8 mouse cellular contexts compared by ENCODE assay signal in the genomic region with DNA sequence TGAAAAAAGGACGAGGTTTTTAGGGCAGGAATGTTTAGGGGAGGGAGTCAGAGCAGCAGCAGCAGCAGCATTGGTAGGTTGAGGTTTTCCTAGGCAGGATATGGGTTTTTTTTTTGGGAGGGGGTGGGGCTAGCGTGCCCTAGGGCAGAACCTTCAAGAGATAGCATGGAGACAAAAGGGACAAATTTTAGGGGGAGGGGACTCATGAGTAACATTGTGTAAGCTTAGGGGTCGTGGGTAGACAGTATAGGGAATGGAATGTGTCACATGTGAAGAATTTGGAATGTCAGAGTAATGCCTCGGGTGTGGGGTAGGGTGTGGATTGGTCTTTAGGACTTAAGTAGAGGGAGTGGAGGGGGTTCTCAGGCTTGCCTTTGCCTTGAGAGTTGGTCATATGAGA. TPM values are rescaled to one million over a fixed set of nuclear protein-coding genes. Genes with fewer than 3 reads are reported as not detected.
A peak's percentile ranks its signal among the peaks of the same experiment; 100 is the strongest.
DNase-seq lines count a peak whose midpoint lies in the region; ATAC-seq and TF ChIP-seq lines count a peak whose summit lies in the region.

No protein-coding gene starts in this region.

- H3K27me3 ChIP-seq in kidney, adult 2 months (replicated peaks; ENCODE audit: control insufficient read depth, insufficient read depth, low read length): no peaks in the 10 kb centered on the region
- H3K27me3 ChIP-seq in hindbrain, embryonic 10.5 days (ENCODE audit: insufficient read depth, poor library complexity, severe bottlenecking): no peaks in the 10 kb centered on the region
- H3K27me3 ChIP-seq in midbrain, embryonic 11.5 days (ENCODE audit: control insufficient read depth, insufficient read depth, low read length): no peaks in the 10 kb centered on the region

- in situ Hi-C loops in ES-E14 (cut with MboI; ENCODE audit: low sequenced_read_pairs in 2 of 2, unreplicated experiment in 2 of 2): no loop called here

- no peak for ATAC-seq in midbrain, embryonic 11.5 days (ENCODE audit: low FRiP score)

- H3K4me3 ChIP-seq in kidney, adult 2 months (ENCODE audit: insufficient read depth, low read depth, low read length): peak overlapping the region; percentile 97
- peak overlapping the region; percentile 68 to 99 for H3K4me3 ChIP-seq in ES-E14 (ENCODE audit: insufficient read depth in 1 of 2, low read depth in 1 of 2, low read length in 2 of 2, poor library complexity in 1 of 2, severe bottlenecking in 1 of 2)
- H3K4me3 ChIP-seq in hindbrain, embryonic 10.5 days: peak overlapping the region; percentile 65
- H3K4me3 ChIP-seq in midbrain, embryonic 11.5 days (ENCODE audit: low read depth, low read length): peak overlapping the region; percentile 53

- peak overlapping the region; percentile 90 for H3K9ac ChIP-seq in ES-E14 (ENCODE audit: insufficient read depth, low read depth, low read length, poor library complexity, severe bottlenecking)
- peak overlapping the region; percentile 70 for H3K9ac ChIP-seq in midbrain, embryonic 11.5 days (ENCODE audit: low read length)

- 6% methylated on average over 4 of the region's 4 CpGs for WGBS in kidney, adult 2 months
- WGBS in hindbrain, embryonic 10.5 days: 29% methylated on average over 4 of the region's 4 CpGs
- 25% methylated on average over 4 of the region's 4 CpGs for WGBS in midbrain, embryonic 11.5 days

- no peak for TF ChIP-seq CTCF in kidney, adult 2 months (conservative IDR thresholded peaks at IDR 0.05; ENCODE audit: insufficient read depth, insufficient read length, low read depth, low read length)

- no peaks in the 10 kb centered on the region for H3K4me1 ChIP-seq in kidney, adult 2 months (ENCODE audit: control insufficient read depth, insufficient read depth, low read length)
- H3K4me1 ChIP-seq in ES-E14 (ENCODE audit: control insufficient read depth in 2 of 2, insufficient read depth in 2 of 2, low read length in 2 of 2, poor library complexity in 1 of 2): peaks cover 0 to 8% of the 10 kb centered on the region in 2 experiments; a peak in 2 of 4 replicates
- peaks cover 9% of the 10 kb centered on the region for H3K4me1 ChIP-seq in hindbrain, embryonic 10.5 days (replicated peaks)
- H3K4me1 ChIP-seq in midbrain, embryonic 11.5 days (ENCODE audit: control insufficient read depth, insufficient read depth, low read length): 0 out of 2 replicates have a peak, but pooled peaks cover 1% of the 10 kb centered on the region

- peak overlapping the region; percentile 55 for H3K4me2 ChIP-seq in midbrain, embryonic 11.5 days

- intact Hi-C loops in left cerebral cortex, postnatal 4 days (cut with DNase I): no loop called here

- no peak for TF ChIP-seq POLR2A in kidney, adult 2 months (IDR thresholded peaks at IDR 0.05; ENCODE audit: low read depth, low read length)

- no peaks in the 10 kb centered on the region for H3K36me3 ChIP-seq in kidney, adult 2 months (ENCODE audit: control insufficient read depth, insufficient read depth, low read length)
- H3K36me3 ChIP-seq in ES-E14 (ENCODE audit: control insufficient read depth, insufficient read depth, low read length, poor library complexity, severe bottlenecking): peaks cover 25% of the 10 kb centered on the region
- H3K36me3 ChIP-seq in hindbrain, embryonic 10.5 days: peaks cover 27% of the 10 kb centered on the region
- H3K36me3 ChIP-seq in midbrain, embryonic 11.5 days (ENCODE audit: control insufficient read depth, insufficient read depth, low read length): no peaks in the 10 kb centered on the region

- H3K27ac ChIP-seq in kidney, adult 2 months (ENCODE audit: insufficient read depth, low read depth, low read length): no peak overlapping the region
- peak overlapping the region; percentile 98 for H3K27ac ChIP-seq in ES-E14 (ENCODE audit: insufficient read depth, low read depth, low read length, poor library complexity, severe bottlenecking)
- no peak overlapping the region for H3K27ac ChIP-seq in hindbrain, embryonic 10.5 days
- H3K27ac ChIP-seq in midbrain, embryonic 11.5 days (ENCODE audit: low read depth, low read length): no peak overlapping the region

- DNase-seq in kidney, adult 2 months: no peak
- no peak for DNase-seq in kidney, adult 8-10 months
- DNase-seq in ES-E14 (ENCODE audit: low read depth, low spot score): peak; percentile 69
- DNase-seq in hindbrain, embryonic 10.5 days (ENCODE audit: low spot score): no peak
- no peak for DNase-seq in midbrain, embryonic 11.5 days (ENCODE audit: low spot score, missing footprints)
- no peak for DNase-seq in thymus, postnatal 0 days (ENCODE audit: low spot score)
- no peak for DNase-seq in left cerebral cortex, postnatal 4 days
- DNase-seq in gastrocnemius, postnatal 4 days (ENCODE audit: low spot score in 2 of 2): no peak

- no peaks in the 10 kb centered on the region for H3K9me3 ChIP-seq in ES-E14 (ENCODE audit: control insufficient read depth, insufficient read depth, low read depth, low read length)
- H3K9me3 ChIP-seq in hindbrain, embryonic 10.5 days: peaks cover 7% of the 10 kb centered on the region; the same call in 1 of the 2 replicates
- no peaks in the 10 kb centered on the region for H3K9me3 ChIP-seq in midbrain, embryonic 11.5 days (ENCODE audit: control insufficient read depth, low read length)

TF ChIP-seq in ES-E14, 5 proteins besides CTCF, POLR2A, EP300 and RAD21:
- TF ChIP-seq HCFC1 (IDR thresholded peaks at IDR 0.05; ENCODE audit: borderline replicate concordance, insufficient read depth, low read length) (no peak), MAFK (IDR thresholded peaks at IDR 0.05; ENCODE audit: insufficient read depth, low read depth, low read length) (no peak), CHD2 (IDR thresholded peaks at IDR 0.05; ENCODE audit: low read depth, low read length) (no peak), ZNF384 (IDR thresholded peaks at IDR 0.05; ENCODE audit: low read depth, low read length) (no peak), ZC3H11A (IDR thresholded peaks at IDR 0.05; ENCODE audit: borderline replicate concordance, low read depth, low read length) (no peak)
TF ChIP-seq in ES-E14: peak in this region for 0.

RNA-seq across cellular contexts. Expression of a gene that starts 0.6 kb away (rescaled TPM):
- polyA plus RNA-seq in kidney, adult 2 months (2012; rRNA removed): 0.23 and 0.28 TPM in 2 replicates
- total RNA-seq in ES-E14 (2012; rRNA removed): 0.26 TPM in 1 of 2 replicates, not detected in the other
- polyA plus RNA-seq in hindbrain, embryonic 10.5 days (2016; fragmentation: Nextera tagmentation; extraction: Ambion mirVana): not detected in 2 replicates
- polyA plus RNA-seq in midbrain, embryonic 11.5 days (2014; fragmentation: Nextera tagmentation; extraction: Ambion mirVana): 0.22 TPM in 1 of 2 replicates, not detected in the other
- 0.46 and 1.0 TPM in 2 replicates for polyA plus RNA-seq in thymus, postnatal 0 days (2015; fragmentation: Nextera tagmentation; extraction: Ambion mirVana)
- under 1 TPM in 1 of 2 experiments, not detected in 1; 0.60 TPM for total RNA-seq in left cerebral cortex, postnatal 4 days (2021)
- not detected for total RNA-seq in gastrocnemius, postnatal 4 days (2021)

RNA-seq across cellular contexts. Expression of a gene that starts 5.5 kb away (rescaled TPM):
- polyA plus RNA-seq in kidney, adult 2 months (2012; rRNA removed): 33.8 and 40.9 TPM in 2 replicates
- total RNA-seq in ES-E14 (2012; rRNA removed): 41.9 and 48.0 TPM in 2 replicates
- polyA plus RNA-seq in hindbrain, embryonic 10.5 days (2016; fragmentation: Nextera tagmentation; extraction: Ambion mirVana): 78.2 and 101 TPM in 2 replicates
- 97.5 and 106 TPM in 2 replicates for polyA plus RNA-seq in midbrain, embryonic 11.5 days (2014; fragmentation: Nextera tagmentation; extraction: Ambion mirVana)
- polyA plus RNA-seq in thymus, postnatal 0 days (2015; fragmentation: Nextera tagmentation; extraction: Ambion mirVana): 14.7 and 20.6 TPM in 2 replicates
- total RNA-seq in left cerebral cortex, postnatal 4 days (2021): 10 to 100 TPM; 70.0 to 84.0 TPM
- total RNA-seq in gastrocnemius, postnatal 4 days (2021): 10 to 100 TPM; 18.5 to 18.7 TPM

RNA-seq across cellular contexts. Expression of a gene that starts 8.6 kb away (rescaled TPM):
- 73.1 and 76.9 TPM in 2 replicates for polyA plus RNA-seq in kidney, adult 2 months (2012; rRNA removed)
- total RNA-seq in ES-E14 (2012; rRNA removed): 55.3 and 57.6 TPM in 2 replicates
- 19.5 and 23.7 TPM in 2 replicates for polyA plus RNA-seq in hindbrain, embryonic 10.5 days (2016; fragmentation: Nextera tagmentation; extraction: Ambion mirVana)
- 12.8 and 14.1 TPM in 2 replicates for polyA plus RNA-seq in midbrain, embryonic 11.5 days (2014; fragmentation: Nextera tagmentation; extraction: Ambion mirVana)
- polyA plus RNA-seq in thymus, postnatal 0 days (2015; fragmentation: Nextera tagmentation; extraction: Ambion mirVana): 42.2 and 45.5 TPM in 2 replicates
- total RNA-seq in left cerebral cortex, postnatal 4 days (2021): 10 to 100 TPM; 32.0 to 34.9 TPM
- 10 to 100 TPM; 25.6 to 30.7 TPM for total RNA-seq in gastrocnemius, postnatal 4 days (2021)

RNA-seq across cellular contexts. Expression of a gene that starts 25.8 kb away (rescaled TPM):
- polyA plus RNA-seq in kidney, adult 2 months (2012; rRNA removed): 8.2 and 10.9 TPM in 2 replicates
- total RNA-seq in ES-E14 (2012; rRNA removed): 9.5 and 11.5 TPM in 2 replicates
- polyA plus RNA-seq in hindbrain, embryonic 10.5 days (2016; fragmentation: Nextera tagmentation; extraction: Ambion mirVana): 36.0 and 42.8 TPM in 2 replicates
- polyA plus RNA-seq in midbrain, embryonic 11.5 days (2014; fragmentation: Nextera tagmentation; extraction: Ambion mirVana): 42.8 and 44.4 TPM in 2 replicates
- 28.8 and 28.9 TPM in 2 replicates for polyA plus RNA-seq in thymus, postnatal 0 days (2015; fragmentation: Nextera tagmentation; extraction: Ambion mirVana)
- 10 to 100 TPM; 39.0 to 42.0 TPM for total RNA-seq in left cerebral cortex, postnatal 4 days (2021)
- 10 to 100 TPM; 22.6 to 26.6 TPM for total RNA-seq in gastrocnemius, postnatal 4 days (2021)

RNA-seq across cellular contexts. Expression of a gene that starts 28.0 kb away (rescaled TPM):
- 8.3 and 14.1 TPM in 2 replicates for polyA plus RNA-seq in kidney, adult 2 months (2012; rRNA removed)
- total RNA-seq in ES-E14 (2012; rRNA removed): 15.8 and 22.9 TPM in 2 replicates
- 18.7 and 22.9 TPM in 2 replicates for polyA plus RNA-seq in hindbrain, embryonic 10.5 days (2016; fragmentation: Nextera tagmentation; extraction: Ambion mirVana)
- 15.8 and 24.1 TPM in 2 replicates for polyA plus RNA-seq in midbrain, embryonic 11.5 days (2014; fragmentation: Nextera tagmentation; extraction: Ambion mirVana)
- 6.7 and 8.2 TPM in 2 replicates for polyA plus RNA-seq in thymus, postnatal 0 days (2015; fragmentation: Nextera tagmentation; extraction: Ambion mirVana)
- 10 to 100 TPM; 56.2 to 65.4 TPM for total RNA-seq in left cerebral cortex, postnatal 4 days (2021)
- total RNA-seq in gastrocnemius, postnatal 4 days (2021): 1 to 10 TPM; 2.7 to 4.0 TPM
